ENCODE assay signal across 30 mouse cellular contexts in the genomic region with DNA sequence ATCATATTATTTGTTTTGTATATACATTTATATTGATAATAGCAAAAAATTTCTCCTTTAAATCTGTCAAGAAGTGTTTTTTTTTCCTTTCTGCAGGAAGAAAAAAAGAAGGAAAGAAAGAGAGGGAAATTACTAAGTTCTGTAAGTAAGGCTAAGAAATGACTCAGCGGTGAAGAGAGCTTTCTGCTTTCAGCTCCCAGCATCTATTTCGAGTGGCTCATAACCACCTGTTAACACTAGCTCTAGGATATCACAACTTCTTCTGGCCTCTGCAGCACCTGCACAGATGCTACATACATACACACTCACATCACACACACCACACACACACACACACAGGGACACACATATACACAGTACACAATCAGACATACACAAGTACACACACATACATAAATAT.
"Had no signal": no experiment of that assay in that cellular context is flagged by ENCODE, and none has a peak within 500 bp of the region (broad histone marks: within the 10 kb centered on the region; RNA-seq: fewer than 3 reads in every experiment).

No protein-coding gene starts in this region.

- H3K4me3 ChIP-seq: heart, embryonic 12.5 days; heart, embryonic 13.5 days; heart, embryonic 15.5 days; hindbrain, embryonic 10.5 days; hindbrain, embryonic 12.5 days; hindbrain, embryonic 13.5 days; hindbrain, embryonic 15.5 days; intestine, embryonic 15.5 days; kidney, embryonic 15.5 days; layer of hippocampus, adult 2 months; left cerebral cortex, adult 2 months had no signal

- H3K9ac ChIP-seq: heart, embryonic 12.5 days; heart, embryonic 13.5 days; heart, embryonic 15.5 days; hindbrain, embryonic 12.5 days; hindbrain, embryonic 13.5 days; hindbrain, embryonic 14.5 days; hindbrain, embryonic 15.5 days; intestine, embryonic 15.5 days; kidney, embryonic 15.5 days had no signal

- H3K4me2 ChIP-seq: heart, embryonic 12.5 days; heart, embryonic 13.5 days; heart, embryonic 15.5 days; hindbrain, embryonic 12.5 days; hindbrain, embryonic 13.5 days; hindbrain, embryonic 14.5 days; hindbrain, embryonic 15.5 days; intestine, embryonic 15.5 days; kidney, embryonic 15.5 days had no signal

- DNase-seq: heart, postnatal 10 days; heart, postnatal 14 days; heart, postnatal 36 days; heart, postnatal 4 days; kidney, adult 11 months; kidney, adult 18-20 months; kidney, adult 2 months; kidney, adult 8-10 months; kidney, adult 9 months; kidney, postnatal 10 days; kidney, postnatal 14 days; kidney, postnatal 25 days; kidney, postnatal 36 days; kidney, postnatal 4 days; layer of hippocampus, adult 9-11 months; layer of hippocampus, postnatal 36 days had no signal

- H3K36me3 ChIP-seq: heart, embryonic 12.5 days; heart, embryonic 13.5 days; heart, embryonic 15.5 days; hindbrain, embryonic 10.5 days; hindbrain, embryonic 12.5 days; hindbrain, embryonic 13.5 days; hindbrain, embryonic 15.5 days; intestine, embryonic 15.5 days; kidney, embryonic 15.5 days had no signal

- H3K9me3 ChIP-seq: heart, embryonic 12.5 days; heart, embryonic 13.5 days; heart, embryonic 15.5 days; hindbrain, embryonic 10.5 days; hindbrain, embryonic 12.5 days; hindbrain, embryonic 13.5 days; hindbrain, embryonic 15.5 days; intestine, embryonic 15.5 days; kidney, embryonic 15.5 days had no signal

- H3K27ac ChIP-seq: heart, embryonic 13.5 days; heart, embryonic 15.5 days; hindbrain, embryonic 10.5 days; hindbrain, embryonic 12.5 days; hindbrain, embryonic 13.5 days; hindbrain, embryonic 14.5 days; hindbrain, embryonic 15.5 days; hindbrain, postnatal 0 days; intestine, embryonic 15.5 days; kidney, embryonic 15.5 days; kidney, postnatal 0 days; layer of hippocampus, adult 2 months; left cerebral cortex, adult 2 months had no signal

- H3K4me1 ChIP-seq: hindbrain, embryonic 12.5 days; hindbrain, embryonic 13.5 days; hindbrain, embryonic 15.5 days; intestine, embryonic 15.5 days had no signal

- H3K27me3 ChIP-seq: heart, embryonic 12.5 days; heart, embryonic 13.5 days; heart, embryonic 15.5 days; hindbrain, embryonic 12.5 days; hindbrain, embryonic 13.5 days; hindbrain, embryonic 15.5 days; intestine, embryonic 15.5 days; kidney, embryonic 15.5 days had no signal
